Mouse (Mus musculus) Patski (cell line): Measurements from ENCODE around the gene Kansl1l. TPM values are rescaled to one million over a fixed set of nuclear protein-coding genes. Genes with fewer than 3 reads are reported as not detected.

Experiments
- ATAC-seq: fragments of 100-300 bp; one replicate; pipeline ENCODE4 v1.8.0; 2021
- CTCF ChIA-PET: fragments of 350-600 bp; sonication (Branson Sonifier 250); formaldehyde crosslinking; loops from one replicate; lab custom pipeline; 2022; ENCODE audit warnings: inconsistent platforms; lab: Charles Lee
- POLR2A ChIA-PET: fragments of 350-600 bp; sonication (Branson Sonifier 250); formaldehyde crosslinking; loops from one replicate; lab custom pipeline; 2022; ENCODE audit warnings: antibody characterized with exemption, inconsistent platforms; lab: Charles Lee
- DNase-seq: peaks from one replicate; pipeline ENCODE4 v3.0.0-alpha.2; 2011; ENCODE audit warnings: low read depth, low spot score
- H3K27me3 ChIP-seq: fragments of 371-371 bp; one replicate; pipeline ENCODE4 v1.5.1; 2021
- CTCF ChIP-seq: fragments of 100-300 bp; IDR thresholded peaks from one replicate; pipeline ENCODE4 v1.5.1; 2021
- in situ Hi-C: fragments of 300-500 bp; cut with MboI; formaldehyde crosslinking; loops from 3 replicates; pipeline ENCODE4 v1.11.1; 2018; ENCODE audit warnings: low pct_unique_long_range_greater_than_20kb, mixed read lengths
- polyA plus RNA-seq: library from polyadenylated mRNA; unstranded; gene quantifications from one replicate; pipeline ENCODE4 v1.2.3, GENCODE M21; 2021

The Kansl1l gene
- polyA plus RNA-seq, 1 experiment from 2014 or later = 44.2 TPM

- in situ Hi-C loops = no loop called here
- no peak for TF ChIP-seq CTCF
- ATAC-seq = no peak
- ChIA-PET POLR2A (interaction anchor here (1.9 kb wide), 1 partner anchor 11 kb away, joined by 4 read pairs; no protein-coding TSS in a partner anchor), CTCF (interaction anchor here (1.2 to 2.1 kb wide), 2 partner anchors 9 to 61 kb away, joined by 3 to 10 read pairs; no protein-coding TSS in a partner anchor)
- H3K27me3 ChIP-seq = no peaks in the 10 kb centered on the region
- DNase-seq = no peak
Observed at GRCm38 (mm10) chr1:66820241-66820640, 2.9 kb upstream of the Kansl1l start.

DNA sequence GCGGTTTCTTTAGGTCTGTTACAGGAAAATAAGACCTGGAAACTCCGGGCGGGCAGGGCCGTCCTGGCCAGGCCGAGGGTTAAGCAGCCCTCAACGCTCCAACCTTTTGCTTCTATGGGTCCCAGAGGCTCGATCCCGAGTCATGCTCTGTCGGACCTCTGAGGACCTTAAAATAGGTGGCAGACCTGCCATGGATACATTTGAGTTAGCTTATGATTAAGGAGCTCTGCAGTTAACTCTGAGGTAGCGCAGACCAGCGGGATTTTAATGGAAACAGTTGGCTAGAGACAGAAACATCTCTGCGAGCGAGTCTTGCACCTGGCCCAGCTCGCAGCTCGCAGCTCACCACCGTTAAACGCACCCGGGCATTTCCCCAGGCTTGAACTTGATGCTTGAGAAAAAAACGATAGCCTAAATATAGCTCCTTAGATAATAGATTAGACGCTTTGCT is 528 bp upstream of the Kansl1l start:
- ChIA-PET POLR2A (interaction anchor here (0.8 to 2.0 kb wide), 4 partner anchors 8 to 46 kb away, joined by 3 to 8 read pairs (median 4); no protein-coding TSS in a partner anchor), CTCF (interaction anchor here (1.0 to 1.1 kb wide), 2 partner anchors 9 to 11 kb away, joined by 3 to 5 read pairs; no protein-coding TSS in a partner anchor)
- no peaks in the 10 kb centered on the region for H3K27me3 ChIP-seq
- no peak for DNase-seq
- in situ Hi-C loops = no loop called here
- ATAC-seq = peak; percentile 14
- no peak for TF ChIP-seq CTCF

DNA sequence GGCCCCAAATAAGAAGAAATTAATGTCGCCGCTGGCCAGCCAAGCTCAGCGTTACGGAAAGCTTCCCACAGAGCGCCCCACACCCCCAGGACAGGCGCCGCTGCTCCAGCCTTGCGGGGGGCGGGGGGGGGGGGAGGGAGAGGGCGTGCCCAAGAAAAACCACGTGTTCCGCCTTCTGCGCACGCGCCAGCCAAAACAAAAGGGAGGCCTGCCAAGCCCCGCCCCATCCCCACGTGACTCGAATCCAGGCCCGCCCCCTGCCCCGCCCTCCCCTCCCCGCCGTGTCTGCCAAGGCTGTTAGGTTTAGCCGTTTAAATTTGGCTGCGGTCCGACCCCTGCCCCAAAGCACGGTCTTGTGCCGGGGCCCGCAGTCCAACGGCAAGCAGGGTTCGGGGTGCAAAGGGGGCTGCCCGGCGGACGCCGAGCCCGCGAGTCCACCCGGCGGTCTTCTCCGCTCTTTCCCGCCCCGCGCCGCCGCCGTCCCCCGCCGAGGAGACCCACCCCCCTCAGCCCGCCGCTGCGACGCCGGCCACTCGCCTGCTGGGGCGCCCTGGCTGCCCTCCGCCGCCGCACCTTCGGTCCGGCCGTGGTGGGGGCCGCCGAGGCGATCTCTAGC is 417 bp downstream of the Kansl1l start:
- DNase-seq (no peak), ATAC-seq (peak; percentile 67)
- ChIA-PET CTCF (interaction anchor here (1.2 to 1.7 kb wide), 4 partner anchors 8 to 17 kb away, joined by 4 to 5 read pairs (median 4); no protein-coding TSS in a partner anchor), POLR2A (interaction anchor here (0.8 to 2.0 kb wide), 5 partner anchors 9 to 46 kb away, joined by 3 to 8 read pairs (median 5); partner anchors contain the start of gene Acadl)
- TF ChIP-seq CTCF = peak; percentile 44
- H3K27me3 ChIP-seq = no peaks in the 10 kb centered on the region
- in situ Hi-C loops = no loop called here

DNA sequence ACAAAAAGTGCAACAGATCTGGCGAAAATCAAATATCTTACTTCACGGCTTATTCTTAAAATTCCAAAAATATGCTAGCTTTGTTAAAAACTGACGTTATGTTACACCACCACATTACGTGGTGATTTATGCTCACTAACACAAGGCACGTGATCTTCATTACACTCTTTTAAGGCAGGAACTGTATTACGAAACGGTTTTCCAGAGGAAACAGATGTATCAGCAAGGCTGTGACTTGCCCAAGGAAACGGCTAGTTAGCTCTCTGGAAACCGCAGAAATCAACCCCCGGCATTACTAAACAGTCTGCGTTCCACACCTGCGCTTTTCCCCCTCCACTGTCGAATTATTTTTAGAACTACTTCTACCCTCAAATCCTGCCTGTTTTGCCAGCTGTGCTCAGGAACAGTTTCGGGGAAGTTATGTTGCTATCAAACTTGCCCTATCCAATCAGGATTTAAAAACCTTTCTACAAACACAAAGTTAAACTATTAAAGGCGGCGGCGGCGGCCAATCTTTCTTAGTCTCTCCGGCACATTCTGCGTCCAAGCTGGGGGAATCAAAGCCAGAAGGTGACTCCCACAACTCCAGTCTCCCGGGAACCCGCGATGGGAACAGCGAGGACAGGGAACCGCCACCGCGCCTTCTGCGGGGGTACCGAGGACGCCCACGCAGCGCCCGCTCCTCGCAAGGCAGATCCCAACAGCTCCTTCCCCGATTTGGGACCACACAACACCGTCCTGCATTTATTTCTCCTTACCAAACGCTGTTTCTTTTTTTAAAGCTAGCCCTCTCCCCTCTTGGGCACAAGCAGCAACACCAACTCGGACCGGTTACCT is 1.2 kb downstream of the Kansl1l start:
- ATAC-seq (peak; percentile 54), DNase-seq (no peak)
- POLR2A ChIA-PET = interaction anchor here (0.7 to 2.0 kb wide), 7 partner anchors 10 to 46 kb away, joined by 3 to 8 read pairs (median 5); partner anchors contain the start of gene Acadl
- H3K27me3 ChIP-seq = no peaks in the 10 kb centered on the region
- no peak for TF ChIP-seq CTCF
- CTCF ChIA-PET = interaction anchor here (1.0 to 1.7 kb wide), 5 partner anchors 8 to 22 kb away, joined by 3 to 5 read pairs (median 4); no protein-coding TSS in a partner anchor
- in situ Hi-C loops = no loop called here

DNA sequence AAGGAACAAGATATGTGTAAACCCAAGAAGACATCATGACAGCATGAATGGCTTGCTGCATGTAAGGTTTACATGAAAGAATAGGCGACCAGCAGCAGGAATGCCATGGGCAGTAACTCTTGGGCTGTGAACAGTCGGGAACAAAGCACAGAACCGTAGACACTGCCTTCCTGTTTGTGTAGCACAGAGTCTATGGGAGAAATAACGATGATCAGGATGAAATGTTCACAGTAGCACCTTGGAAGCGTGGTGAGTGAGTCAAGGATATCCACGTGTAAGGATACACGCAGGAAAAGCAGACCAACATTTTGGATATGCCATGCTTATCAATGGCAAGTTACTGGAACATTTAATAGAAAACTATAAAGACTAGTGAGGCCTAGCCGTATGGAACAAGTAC is 2.6 kb downstream of the Kansl1l start:
- TF ChIP-seq CTCF = no peak
- POLR2A ChIA-PET = interaction anchor here (1.6 kb wide), 1 partner anchor 24 kb away, joined by 4 read pairs; no protein-coding TSS in a partner anchor
- CTCF ChIA-PET = interaction anchor here (0.9 kb wide), 1 partner anchor 24 kb away, joined by 3 read pairs; no protein-coding TSS in a partner anchor
- DNase-seq (no peak), ATAC-seq (no peak)
- no peaks in the 10 kb centered on the region for H3K27me3 ChIP-seq
- in situ Hi-C loops = no loop called here

DNA sequence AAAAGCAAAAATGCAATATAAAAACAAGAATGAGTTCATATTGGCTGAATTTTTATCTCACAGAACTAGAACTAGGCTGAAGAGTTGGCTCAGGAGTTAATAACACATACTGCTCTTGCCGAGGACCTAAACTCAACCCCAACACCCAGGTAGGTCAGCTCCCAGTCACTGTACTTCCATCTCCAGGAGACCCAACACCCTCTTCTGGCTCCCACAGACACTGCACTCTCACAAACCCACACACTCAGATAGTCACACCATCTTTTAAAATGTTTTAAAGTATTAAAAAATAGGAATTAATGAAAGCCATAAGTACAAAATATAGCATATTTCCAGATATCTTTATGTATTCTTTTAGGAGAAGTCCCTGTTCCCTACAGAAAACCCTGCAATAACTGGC is 4.2 kb downstream of the Kansl1l start:
- ATAC-seq = no peak
- in situ Hi-C loops = no loop called here
- CTCF ChIA-PET = interaction anchor here (0.7 to 1.6 kb wide), 4 partner anchors 11 to 107 kb away, joined by 3 to 4 read pairs (median 4); no protein-coding TSS in a partner anchor

GRCm38 (mm10) chr1:66806821-66807220 is 10.5 kb downstream of the Kansl1l start:
- ATAC-seq = no peak
- POLR2A ChIA-PET = interaction anchor here (0.7 kb wide), 1 partner anchor 9 kb away, joined by 5 read pairs; no protein-coding TSS in a partner anchor
- DNase-seq = no peak
- CTCF ChIA-PET = interaction anchor here (1.5 kb wide), 1 partner anchor 9 kb away, joined by 4 read pairs; no protein-coding TSS in a partner anchor
- no peak for TF ChIP-seq CTCF
- in situ Hi-C loops = no loop called here
- no peaks in the 10 kb centered on the region for H3K27me3 ChIP-seq

More for the DNA sequence above, 4.2 kb downstream of the Kansl1l start:
- POLR2A ChIA-PET = interaction anchor here (1.8 kb wide), 1 partner anchor 25 kb away, joined by 5 read pairs; no protein-coding TSS in a partner anchor
- no peak for DNase-seq
- TF ChIP-seq CTCF = peak; percentile 54
- H3K27me3 ChIP-seq = no peaks in the 10 kb centered on the region

GRCm38 (mm10) chr1:66805408-66805807 is 12.0 kb downstream of the Kansl1l start:
- in situ Hi-C loops = no loop called here
- POLR2A ChIA-PET = no interaction called here
- peak; percentile 14 for TF ChIP-seq CTCF
- ATAC-seq (no peak), DNase-seq (no peak)
- CTCF ChIA-PET = interaction anchor here (1.4 kb wide), 1 partner anchor 64 kb away, joined by 3 read pairs; no protein-coding TSS in a partner anchor
- no peaks in the 10 kb centered on the region for H3K27me3 ChIP-seq

DNA sequence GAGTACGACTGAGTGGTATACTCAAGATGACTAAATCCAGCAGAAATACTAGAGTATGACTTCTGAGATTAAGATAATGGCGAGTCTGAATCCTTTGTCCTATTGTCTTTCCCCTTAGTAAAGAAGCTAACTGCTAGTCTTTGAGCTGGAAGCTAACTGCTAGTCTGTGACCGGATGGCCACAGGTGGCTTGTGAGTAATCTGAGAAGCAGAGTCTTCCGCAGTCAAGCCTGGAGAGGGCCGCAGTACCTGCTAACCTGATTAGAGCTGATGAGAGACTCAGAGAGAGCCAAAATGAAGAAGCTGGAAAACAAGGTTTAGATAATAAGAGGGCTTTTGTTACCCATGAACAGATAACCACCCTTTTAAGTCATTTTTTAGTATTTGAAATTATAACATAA is 12.7 kb downstream of the Kansl1l start:
- no peaks in the 10 kb centered on the region for H3K27me3 ChIP-seq
- in situ Hi-C loops = no loop called here
- ATAC-seq (no peak), DNase-seq (no peak)
- ChIA-PET CTCF (interaction anchor here (1.4 kb wide), 1 partner anchor 63 kb away, joined by 3 read pairs; no protein-coding TSS in a partner anchor), POLR2A (no interaction called here)
- TF ChIP-seq CTCF = no peak

DNA sequence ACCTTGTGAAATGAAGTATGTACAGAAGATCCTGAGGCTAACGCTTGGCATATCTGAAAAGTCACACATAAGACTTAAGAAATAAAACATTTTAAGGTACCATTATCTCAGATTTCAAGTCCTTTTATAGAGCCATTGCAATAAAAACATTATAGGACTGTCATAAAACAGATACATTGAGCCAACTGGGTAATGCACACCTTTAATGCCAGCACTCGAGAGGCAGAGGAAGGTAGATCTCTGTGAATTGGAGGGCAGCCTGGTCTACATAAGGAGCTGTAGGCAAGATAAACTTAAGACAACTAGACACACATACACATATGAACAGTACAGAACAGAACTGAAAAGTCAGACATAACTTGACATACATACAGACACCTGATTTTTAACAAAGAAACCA is 19.4 kb downstream of the Kansl1l start:
- no peaks in the 10 kb centered on the region for H3K27me3 ChIP-seq
- ChIA-PET CTCF (no interaction called here), POLR2A (interaction anchor here (2.1 kb wide), 1 partner anchor 18 kb away, joined by 5 read pairs; no protein-coding TSS in a partner anchor)
- TF ChIP-seq CTCF = no peak
- no peak for DNase-seq
- no peak for ATAC-seq
- in situ Hi-C loops = no loop called here
